Mouse (Mus musculus) v-Abl transformed pro-B cells (cell line): ENCODE results near the gene Olfr599.
"Not testable (repeated sequence)": the region's sequence is repeated elsewhere in the genome, so short reads cannot be mapped to it uniquely, and the experiment has no call there.

Source experiments
- in situ Hi-C, 2 experiments: fragments of 400-800 bp; cut with MboI; formaldehyde crosslinking; loops; one replicate each; pipeline ENCODE4 v1.15.1; 2025; ENCODE audit not compliant: unreplicated experiment in 2 of 2

Gene Olfr599

DNA sequence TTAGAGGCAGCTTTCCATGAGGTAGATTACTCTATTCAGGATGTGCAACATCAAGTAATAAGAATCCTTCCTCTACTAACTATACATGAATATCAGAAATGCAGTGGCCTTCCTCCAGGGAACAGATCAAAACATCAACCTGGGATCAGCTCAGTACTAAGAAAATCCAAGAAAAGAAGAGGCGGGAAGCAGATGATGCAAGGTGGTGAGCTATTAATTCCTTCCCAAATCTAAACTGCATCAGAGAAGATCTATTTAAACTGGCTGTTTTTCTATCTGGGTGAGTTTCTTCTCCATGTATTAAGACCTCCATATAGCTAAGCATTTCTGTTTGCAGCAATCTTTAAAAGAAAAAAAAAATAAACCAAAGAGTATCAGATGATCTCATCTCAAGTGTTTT, at the start of gene Olfr599:
Olfr599 (plus strand) TSS at position 301 of the 400 bp plus-strand sequence.
- in situ Hi-C loops = no loop called here

DNA sequence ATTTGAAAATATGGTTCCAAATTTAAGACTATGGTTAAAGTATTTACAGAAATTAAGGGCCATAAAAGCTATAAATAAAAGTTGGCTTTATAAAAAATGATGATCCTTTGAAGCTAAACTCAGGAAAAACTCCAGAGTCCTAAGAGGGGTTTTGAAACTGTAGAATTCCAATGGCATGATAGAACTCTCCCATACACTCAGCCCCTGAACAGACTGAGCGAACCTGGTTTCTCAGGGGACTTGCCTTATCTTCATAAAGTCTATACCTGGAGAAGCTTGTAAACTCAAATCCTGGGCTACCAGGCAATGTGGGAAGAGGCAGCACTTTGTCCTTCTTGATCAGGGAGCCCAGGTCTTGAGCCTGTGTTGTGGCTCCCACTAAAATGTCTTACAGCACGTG, 30.4 kb upstream of the Olfr599 start, which contains the start of gene Olfr596:
Olfr596 (plus strand) TSS at position 301 of the 400 bp plus-strand sequence.
- in situ Hi-C loops = not testable (repeated sequence)

DNA sequence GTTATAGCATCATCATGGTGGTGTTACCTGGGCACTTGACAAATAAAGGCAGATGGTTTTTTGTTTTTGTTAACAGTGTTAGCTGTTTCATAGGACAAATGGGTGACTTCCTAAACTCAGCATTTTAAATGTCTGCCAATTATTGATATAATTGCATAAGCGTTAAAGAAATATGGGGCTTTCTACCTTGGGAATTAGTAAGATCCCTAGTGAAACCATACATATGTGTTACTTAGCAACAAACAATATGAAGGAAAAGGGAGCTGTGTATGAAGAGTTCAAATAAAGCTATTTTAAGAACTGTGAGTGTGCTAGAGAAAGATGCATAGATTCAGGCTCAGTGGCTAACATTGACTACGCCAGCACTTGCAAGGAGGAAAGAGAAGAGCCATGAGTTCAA, 19.7 kb upstream of the Olfr599 start, which contains the start of gene Olfr597:
Olfr597 (plus strand) TSS at position 301 of the 400 bp plus-strand sequence.
- in situ Hi-C loops = not testable (repeated sequence)

GRCm38 (mm10) chr7:103323268-103323667, 12.4 kb upstream of the Olfr599 start, which contains the start of gene Olfr598:
Gene Olfr598, plus strand, starts transcription at chr7:103323568.
- in situ Hi-C loops = no loop called here

DNA sequence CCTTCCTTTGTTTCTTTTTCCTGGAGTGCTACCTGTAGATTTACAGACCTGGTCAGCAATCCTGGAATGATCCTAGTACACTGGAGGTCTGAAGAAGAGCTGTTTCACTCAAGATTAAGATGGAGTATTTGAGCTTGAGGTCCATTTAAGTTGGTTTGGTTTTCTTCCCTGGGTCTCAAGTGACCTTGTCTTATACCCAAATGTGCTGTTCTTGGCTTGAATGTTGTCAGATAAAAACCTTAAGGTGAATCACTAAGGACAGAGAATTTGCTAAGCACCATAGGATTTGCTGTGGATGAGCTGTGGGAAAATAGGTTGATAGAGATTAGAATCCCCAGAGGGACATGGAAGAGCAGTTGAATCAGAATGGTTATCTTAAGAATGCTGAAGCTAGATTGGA, 13.9 kb downstream of the Olfr599 start, which contains the start of gene Olfr600:
Olfr600 (minus strand) TSS at position 101 of the 400 bp plus-strand sequence.
- in situ Hi-C loops = no loop called here

DNA sequence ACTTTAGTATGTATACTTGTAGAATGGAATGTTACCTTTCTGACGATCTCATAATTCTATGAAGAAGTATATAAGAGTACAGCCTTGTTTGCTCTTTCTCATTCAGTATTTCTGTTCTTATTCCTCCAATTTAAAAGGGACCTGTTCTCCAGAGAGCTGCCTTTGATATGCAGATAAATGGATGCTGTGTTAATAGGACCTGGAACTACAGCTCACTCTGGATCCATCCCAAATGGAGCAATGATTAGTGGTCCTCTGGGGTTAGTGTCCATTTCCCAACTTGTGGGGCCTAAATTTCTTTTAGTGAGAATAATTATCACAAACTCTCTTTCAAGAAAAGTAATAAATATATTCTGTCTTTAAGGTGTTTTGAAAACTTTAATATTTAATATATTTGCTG, 26.8 kb downstream of the Olfr599 start, which contains the start of gene Olfr601:
Olfr601 (minus strand) TSS at position 101 of the 400 bp plus-strand sequence.
- in situ Hi-C loops = no loop called here

GRCm38 (mm10) chr7:103386077-103386476, 50.4 kb downstream of the Olfr599 start, which contains the start of gene Olfr603:
Gene Olfr603, minus strand, starts transcription at chr7:103386177.
- in situ Hi-C loops = no loop called here
